Mouse (Mus musculus) testis, adult 2 months (tissue): ENCODE data around the gene Pnkd.

Source experiments
- CTCF ChIP-seq: fragments of 200-500 bp; IDR thresholded peaks from 2 replicates; pipeline ENCODE4 v1.5.1; 2012; ENCODE audit warnings: low read depth, mild to moderate bottlenecking, inconsistent platforms, low read length, moderate library complexity; ENCODE audit not compliant: control insufficient read depth, insufficient read depth, insufficient replicate concordance
- POLR2A ChIP-seq: fragments of 200-500 bp; IDR thresholded peaks from 2 replicates; pipeline ENCODE4 v1.6.1; 2012; ENCODE audit warnings: low read depth, mild to moderate bottlenecking, inconsistent platforms, low read length, moderate library complexity; ENCODE audit not compliant: control insufficient read depth

DNA sequence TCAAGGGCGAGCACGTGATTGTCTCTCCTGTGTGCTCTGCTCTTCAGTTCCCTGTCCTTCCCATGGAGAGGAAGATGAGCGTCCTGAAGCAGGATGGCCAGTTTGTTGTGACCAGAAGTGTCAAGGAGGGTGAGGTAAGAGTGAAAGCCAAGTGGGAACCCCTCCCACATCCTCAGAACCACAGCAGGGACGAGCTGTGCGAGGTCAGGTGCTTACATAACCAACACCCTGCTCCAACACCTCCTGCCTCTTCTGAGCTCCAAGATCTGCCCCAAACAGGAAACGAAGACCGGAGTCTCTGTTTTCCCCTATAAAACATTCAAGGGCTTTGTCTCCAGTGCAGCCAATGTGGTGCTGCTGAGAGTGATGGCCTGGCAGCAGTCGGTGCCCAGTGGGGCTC, 79.5 kb downstream of the Pnkd start:
- no peak for TF ChIP-seq CTCF
- no peak for TF ChIP-seq POLR2A
